In genomic region chr7:132903796-132904195, GRCm38 (mm10) we compare ENCODE assay signal across 24 mouse cellular contexts. TPM values are rescaled to one million over a fixed set of nuclear protein-coding genes. Genes with fewer than 3 reads are reported as not detected.
DNase-seq lines count a peak whose midpoint lies in the region; ATAC-seq and TF ChIP-seq lines count a peak whose summit lies in the region.
"Had no signal": no experiment of that assay in that cellular context is flagged by ENCODE, and none has a peak within 500 bp of the region (broad histone marks: within the 10 kb centered on the region; RNA-seq: fewer than 3 reads in every experiment).

No protein-coding gene starts in this region.

- no peak for ATAC-seq in kidney, postnatal 0 days (replicated peaks; ENCODE audit: low FRiP score, low read depth)
- no peak for ATAC-seq in Patski
- ATAC-seq: forebrain, postnatal 0 days had no signal

- H3K4me1 ChIP-seq in kidney, postnatal 0 days (replicated peaks; ENCODE audit: insufficient read depth, low read length) = no peaks in the 10 kb centered on the region
- H3K4me1 ChIP-seq: forebrain, embryonic 10.5 days; hindbrain, embryonic 12.5 days; limb, embryonic 15.5 days; liver, embryonic 15.5 days; midbrain, embryonic 12.5 days; neural tube, embryonic 12.5 days had no signal

- TF ChIP-seq CTCF in kidney, postnatal 0 days (IDR thresholded peaks at IDR 0.05; ENCODE audit: low read depth) = peak; percentile 9; the same call in 1 of the 2 replicates
- TF ChIP-seq CTCF in Patski (IDR thresholded peaks at IDR 0.05) = peak; percentile 39
- TF ChIP-seq CTCF in left cerebral cortex, adult 2 months (IDR thresholded peaks at IDR 0.05) = no peak; the same call in 1 of the 2 replicates

- POLR2A ChIA-PET in Patski (lab: Charles Lee) = interaction anchor here (0.8 kb wide), 1 partner anchor 155 kb away, joined by 8 read pairs; no protein-coding TSS in a partner anchor

- DNase-seq in kidney, postnatal 0 days (ENCODE audit: low spot score) = no peak
- no peak for DNase-seq in kidney, postnatal 10 days
- peak; percentile 35 for DNase-seq in 416B (ENCODE audit: low read depth)
- peak; percentile 36 for DNase-seq in A20 (ENCODE audit: low read depth, low spot score)
- no peak for DNase-seq in Patski (ENCODE audit: low read depth, low spot score)
- DNase-seq in cerebellum, postnatal 14 days = no peak
- DNase-seq in thymus, postnatal 14 days = no peak
- no peak for DNase-seq in left cerebral cortex, adult 2 months (ENCODE audit: extremely low spot score in 1 of 2, low spot score in 2 of 2)
- DNase-seq: adrenal gland, postnatal 36 days; forebrain, postnatal 0 days; heart, postnatal 10 days; kidney, adult 11 months; left cerebral cortex, postnatal 4 days; lung, postnatal 10 days; right cerebral cortex, postnatal 14 days; thymus, postnatal 25 days had no signal

- 79% methylated on average over 3 of the region's 3 CpGs for WGBS in kidney, postnatal 0 days

- in situ Hi-C loops in Patski (cut with MboI; ENCODE audit: low pct_unique_long_range_greater_than_20kb) = no loop called here

- H3K27ac ChIP-seq in kidney, postnatal 0 days = no peak overlapping the region
- H3K27ac ChIP-seq in left cerebral cortex, adult 2 months = no peak overlapping the region
- H3K27ac ChIP-seq: forebrain, embryonic 10.5 days; hindbrain, embryonic 12.5 days; limb, embryonic 15.5 days; liver, embryonic 15.5 days; midbrain, embryonic 12.5 days; neural tube, embryonic 12.5 days had no signal

- CTCF ChIA-PET in Patski (lab: Charles Lee) = interaction anchor here (2.1 kb wide), 1 partner anchor 8 kb away, joined by 6 read pairs; no protein-coding TSS in a partner anchor

- H3K9ac ChIP-seq in kidney, postnatal 0 days (ENCODE audit: low read depth, low read length) = no peak overlapping the region
- H3K9ac ChIP-seq: forebrain, postnatal 0 days; heart, embryonic 12.5 days; hindbrain, embryonic 12.5 days; limb, embryonic 15.5 days; liver, embryonic 15.5 days; midbrain, embryonic 12.5 days; neural tube, embryonic 12.5 days had no signal

- H3K4me2 ChIP-seq in kidney, postnatal 0 days (ENCODE audit: low read length) = no peak overlapping the region
- H3K4me2 ChIP-seq: heart, embryonic 12.5 days; hindbrain, embryonic 12.5 days; limb, embryonic 15.5 days; liver, embryonic 15.5 days; midbrain, embryonic 12.5 days; neural tube, embryonic 12.5 days had no signal

- H3K36me3 ChIP-seq in kidney, postnatal 0 days (ENCODE audit: insufficient read depth, low read length) = no peaks in the 10 kb centered on the region
- H3K36me3 ChIP-seq: forebrain, embryonic 10.5 days; G1E; heart, embryonic 12.5 days; hindbrain, embryonic 12.5 days; limb, embryonic 15.5 days; liver, embryonic 15.5 days; midbrain, embryonic 12.5 days; neural tube, embryonic 12.5 days had no signal

- H3K4me3 ChIP-seq in kidney, postnatal 0 days (replicated peaks; ENCODE audit: low read depth, low read length) = no peak overlapping the region
- no peak overlapping the region for H3K4me3 ChIP-seq in left cerebral cortex, adult 2 months
- H3K4me3 ChIP-seq: forebrain, embryonic 10.5 days; heart, embryonic 12.5 days; hindbrain, embryonic 12.5 days; limb, embryonic 15.5 days; liver, embryonic 15.5 days; midbrain, embryonic 12.5 days; neural tube, embryonic 12.5 days had no signal

- H3K9me3 ChIP-seq in kidney, postnatal 0 days (replicated peaks; ENCODE audit: low read length) = no peaks in the 10 kb centered on the region
- H3K9me3 ChIP-seq: limb, embryonic 15.5 days; liver, embryonic 15.5 days had no signal

- intact Hi-C loops in left cerebral cortex, adult 2 months (cut with DNase I) = no loop called here

- no peaks in the 10 kb centered on the region for H3K27me3 ChIP-seq in kidney, postnatal 0 days (ENCODE audit: insufficient read depth, low read length)
- no peaks in the 10 kb centered on the region for H3K27me3 ChIP-seq in Patski
- H3K27me3 ChIP-seq: heart, embryonic 12.5 days; hindbrain, embryonic 12.5 days; limb, embryonic 15.5 days; liver, embryonic 15.5 days; midbrain, embryonic 12.5 days; neural tube, embryonic 12.5 days had no signal

RNA-seq across cellular contexts. Expression of gene Zranb1, which starts 27.1 kb away (rescaled TPM):
- 15.1 and 15.3 TPM in 2 replicates for polyA plus RNA-seq in kidney, postnatal 0 days (2015; fragmentation: Nextera tagmentation; extraction: Ambion mirVana)
- polyA plus RNA-seq in Patski (2021) = 22.9 TPM
- 10 to 100 TPM; 43.3 to 47.2 TPM for total RNA-seq in left cerebral cortex, adult 2 months (2021)

RNA-seq across cellular contexts. Expression of gene Abraxas2, which starts 44.8 kb away (rescaled TPM):
- polyA plus RNA-seq in kidney, postnatal 0 days (2015; fragmentation: Nextera tagmentation; extraction: Ambion mirVana) = 31.1 and 35.5 TPM in 2 replicates
- polyA plus RNA-seq in Patski (2021) = 40.5 TPM
- total RNA-seq in left cerebral cortex, adult 2 months (2021) = 10 to 100 TPM; 26.6 to 27.6 TPM

RNA-seq across cellular contexts. Expression of gene Eef1akmt2, which starts 51.3 kb away (rescaled TPM):
- 74.0 and 76.6 TPM in 2 replicates for polyA plus RNA-seq in kidney, postnatal 0 days (2015; fragmentation: Nextera tagmentation; extraction: Ambion mirVana)
- polyA plus RNA-seq in Patski (2021) = 42.7 TPM
- 10 to 100 TPM; 33.2 to 33.8 TPM for total RNA-seq in left cerebral cortex, adult 2 months (2021)

Comparison
In these comparisons a context has a peak if more than half of its experiments do, and no peak if none do; other contexts are left out.
1. DNase-seq: peak in 416B (single experiment) and A20 (single experiment); none in kidney, postnatal 0 days (single experiment), kidney, postnatal 10 days (single experiment), Patski (single experiment), cerebellum, postnatal 14 days (0 of 2), thymus, postnatal 14 days (single experiment) and left cerebral cortex, adult 2 months (0 of 2).